Mouse (Mus musculus): ENCODE data around the gene Ddias. TPM values are rescaled to one million over a fixed set of nuclear protein-coding genes. Genes with fewer than 3 reads are reported as not detected.

The Ddias gene
- polyA plus RNA-seq, 1 experiment from 2014 or later = 11.0 TPM

Other genes with a start within 250 kb of the Ddias start
- gene Ankrd42, start 237.1 kb downstream of the Ddias start, polyA plus RNA-seq (2015; fragmentation: Nextera tagmentation; extraction: Ambion mirVana) = 1.7 and 1.9 TPM in 2 replicates
- 29.2 and 35.2 TPM in 2 replicates for gene Pcf11, start 204.3 kb downstream of the Ddias start, polyA plus RNA-seq (2015; fragmentation: Nextera tagmentation; extraction: Ambion mirVana)
- 3.8 and 4.3 TPM in 2 replicates for gene Rab30, start 132.6 kb downstream of the Ddias start, polyA plus RNA-seq (2015; fragmentation: Nextera tagmentation; extraction: Ambion mirVana)
- 16.8 and 18.9 TPM in 2 replicates for gene Prcp, start 223 bp upstream of the Ddias start, polyA plus RNA-seq (2015; fragmentation: Nextera tagmentation; extraction: Ambion mirVana)
- gene Fam181b, start 205.6 kb upstream of the Ddias start, polyA plus RNA-seq (2015; fragmentation: Nextera tagmentation; extraction: Ambion mirVana) = 2.6 and 3.3 TPM in 2 replicates

Measured in thymus, postnatal 0 days (tissue).